Mouse (Mus musculus) small intestine, adult 2 months (tissue): ENCODE data around the gene Ahsa2. TPM values are rescaled to one million over a fixed set of nuclear protein-coding genes. Genes with fewer than 3 reads are reported as not detected.
A peak's percentile ranks its signal among the peaks of the same experiment; 100 is the strongest.
"Not testable (repeated sequence)": the region's sequence is repeated elsewhere in the genome, so short reads cannot be mapped to it uniquely, and the experiment has no call there.

Experiments used
- H3K27ac ChIP-seq: fragments of 200-500 bp; 2 replicates; pipeline ENCODE4 v1.5.1; 2012; ENCODE audit warnings: low read depth, low read length, control low read depth, inconsistent platforms; ENCODE audit not compliant: insufficient read depth
- H3K27me3 ChIP-seq: fragments of 200-500 bp; 2 replicates; pipeline ENCODE4 v1.6.1; 2012; ENCODE audit warnings: mild to moderate bottlenecking, moderate library complexity, low read length, inconsistent platforms; ENCODE audit not compliant: control insufficient read depth, insufficient read depth
- H3K36me3 ChIP-seq: fragments of 200-500 bp; 2 replicates; pipeline ENCODE4 v1.6.1; 2012; ENCODE audit warnings: mild to moderate bottlenecking, low read length, control low read depth, inconsistent platforms; ENCODE audit not compliant: control insufficient read depth, insufficient read depth
- H3K4me1 ChIP-seq: fragments of 200-500 bp; 2 replicates; pipeline ENCODE4 v1.6.1; 2012; ENCODE audit warnings: low read length, inconsistent platforms, mixed read lengths; ENCODE audit not compliant: control insufficient read depth, insufficient read depth, insufficient read length
- H3K4me3 ChIP-seq: fragments of 200-500 bp; 2 replicates; pipeline ENCODE4 v1.5.1; 2012; ENCODE audit warnings: low read depth, mild to moderate bottlenecking, control low read depth, inconsistent platforms, low read length, moderate library complexity
- CTCF ChIP-seq: fragments of 200-500 bp; IDR thresholded peaks from 2 replicates; pipeline ENCODE4 v1.5.1; 2012; ENCODE audit warnings: low read depth, mild to moderate bottlenecking, control low read depth, inconsistent platforms, low read length, moderate library complexity, mixed read lengths; ENCODE audit not compliant: insufficient replicate concordance, insufficient read length; ENCODE audit errors: extremely low read depth
- POLR2A ChIP-seq: fragments of 200-500 bp; IDR thresholded peaks from 2 replicates; pipeline ENCODE4 v1.6.1; 2012; ENCODE audit warnings: low read depth, mild to moderate bottlenecking, control low read depth, inconsistent platforms, low read length, moderate library complexity
- WGBS: fragments of 180-500 bp; shearing (Covaris S2); methylation state at CpG from one replicate; pipeline ENCODE4 v1.1.7; 2018; 5-methylcytosine and 5-hydroxymethylcytosine counted together
- polyA plus RNA-seq: library from polyadenylated mRNA; depleted of rRNA; stranded (reverse); fragments of >200 nt; gene quantifications from 2 replicates; pipeline ENCODE4 v1.2.3, GENCODE M21; 2012; rRNA removed

Ahsa2 gene
- polyA plus RNA-seq = 7.1 TPM in 2 replicates

- no peaks in the 10 kb centered on the region for H3K27me3 ChIP-seq
- H3K4me3 ChIP-seq = peak within 1 kb of the TSS; percentile 78
- no peak for TF ChIP-seq CTCF
- peak; percentile 78 for TF ChIP-seq POLR2A
- peaks cover 12% of the 10 kb centered on the region for H3K36me3 ChIP-seq
- H3K4me1 ChIP-seq = peaks cover 16% of the 10 kb centered on the region; the same call in 1 of the 2 replicates
- peak within 1 kb of the TSS; percentile 60 for H3K27ac ChIP-seq
- WGBS = under 1% methylated on average over 63 of the region's 66 CpGs
Observed at GRCm38 (mm10) chr11:23497718-23498509, at the start of gene Ahsa2. Gene Ahsa2, minus strand, starts transcription at chr11:23498030.

GRCm38 (mm10) chr11:23537446-23537845 is 39.6 kb upstream of the Ahsa2 start:
- Histone ChIP-seq H3K4me1 (no peaks in the 10 kb centered on the region), H3K4me3 (no peak overlapping the region), H3K36me3 (no peaks in the 10 kb centered on the region), H3K27me3 (no peaks in the 10 kb centered on the region), H3K27ac (no peak overlapping the region)
- TF ChIP-seq CTCF (no peak), POLR2A (no peak)
- 85% methylated on average over 2 of the region's 2 CpGs for WGBS

GRCm38 (mm10) chr11:23520473-23521205 is 22.8 kb upstream of the Ahsa2 start, which contains the start of gene 1700093K21Rik:
Gene 1700093K21Rik, minus strand, starts transcription at chr11:23521155.
- 74% methylated on average over 5 of the region's 5 CpGs for WGBS
- Histone ChIP-seq H3K27ac (no peak within 1 kb of the TSS), H3K4me1 (no peaks in the 10 kb centered on the region), H3K4me3 (no peak within 1 kb of the TSS), H3K27me3 (no peaks in the 10 kb centered on the region), H3K36me3 (no peaks in the 10 kb centered on the region)
- TF ChIP-seq POLR2A (no peak), CTCF (no peak)

- TF ChIP-seq CTCF (no peak), POLR2A (no peak)
- Histone ChIP-seq H3K36me3 (no peaks in the 10 kb centered on the region), H3K27me3 (no peaks in the 10 kb centered on the region), H3K4me3 (no peak overlapping the region), H3K4me1 (no peaks in the 10 kb centered on the region), H3K27ac (no peak overlapping the region)
- 84% methylated on average over 3 of the region's 3 CpGs for WGBS
Observed at GRCm38 (mm10) chr11:23518981-23519380, 21.2 kb upstream of the Ahsa2 start.

GRCm38 (mm10) chr11:23515315-23515714 is 17.5 kb upstream of the Ahsa2 start:
- TF ChIP-seq POLR2A (no peak), CTCF (no peak)
- Histone ChIP-seq H3K27me3 (no peaks in the 10 kb centered on the region), H3K4me3 (no peak overlapping the region), H3K4me1 (no peaks in the 10 kb centered on the region), H3K36me3 (no peaks in the 10 kb centered on the region), H3K27ac (no peak overlapping the region)
- WGBS = 81% methylated on average over 2 of the region's 2 CpGs

- H3K27ac ChIP-seq, H3K36me3 ChIP-seq, H3K27me3 ChIP-seq, H3K4me3 ChIP-seq, H3K4me1 ChIP-seq: not testable (repeated sequence)
- WGBS = 31% methylated on average over 4 of the region's 4 CpGs
Observed at GRCm38 (mm10) chr11:23514785-23515184, 17.0 kb upstream of the Ahsa2 start.

- not testable (repeated sequence) for H3K36me3 ChIP-seq, H3K27ac ChIP-seq
- WGBS = 81% methylated on average over 5 of the region's 5 CpGs
Observed at GRCm38 (mm10) chr11:23504801-23505200, 7.0 kb upstream of the Ahsa2 start.

More at GRCm38 (mm10) chr11:23504801-23505200, 7.0 kb upstream of the Ahsa2 start:
- H3K27me3 ChIP-seq, H3K4me1 ChIP-seq, H3K4me3 ChIP-seq: not testable (repeated sequence)
